Mouse (Mus musculus): ENCODE measurements around the gene Dlg5. TPM values are rescaled to one million over a fixed set of nuclear protein-coding genes. Genes with fewer than 3 reads are reported as not detected.

Dlg5 gene
- polyA plus RNA-seq, 1 experiment from 2014 or later: 0.34 TPM

DNA sequence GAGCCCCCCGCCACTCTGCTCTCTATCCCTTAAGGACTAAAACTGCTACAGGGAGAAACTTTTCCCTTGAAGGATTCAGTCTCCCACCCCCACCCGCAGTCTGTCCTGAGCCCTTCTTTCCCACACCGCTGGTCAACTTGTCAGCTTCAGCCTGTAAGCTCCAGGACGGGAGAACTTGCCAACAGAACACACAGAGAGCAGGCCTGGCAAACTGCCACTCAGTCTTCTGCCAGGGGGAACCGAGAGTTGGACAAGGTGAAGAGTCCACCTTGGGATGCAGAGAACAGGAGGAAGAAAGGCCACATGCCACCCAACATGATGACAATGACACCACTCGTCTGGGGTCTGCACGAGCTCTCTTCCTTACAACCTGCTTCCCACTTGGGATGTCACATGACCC is 56.1 kb downstream of the Dlg5 start:
- 78% methylated on average over 7 of the region's 7 CpGs for WGBS (ENCODE audit: missing documents)
- Histone ChIP-seq H3K36me3 (ENCODE audit: inconsistent target) (no peaks in the 10 kb centered on the region), H3K4me3 (ENCODE audit: inconsistent target) (no peak overlapping the region), H3K79me2 (ENCODE audit: inconsistent target) (no peaks in the 10 kb centered on the region), H3K27ac (no peak overlapping the region)

DNA sequence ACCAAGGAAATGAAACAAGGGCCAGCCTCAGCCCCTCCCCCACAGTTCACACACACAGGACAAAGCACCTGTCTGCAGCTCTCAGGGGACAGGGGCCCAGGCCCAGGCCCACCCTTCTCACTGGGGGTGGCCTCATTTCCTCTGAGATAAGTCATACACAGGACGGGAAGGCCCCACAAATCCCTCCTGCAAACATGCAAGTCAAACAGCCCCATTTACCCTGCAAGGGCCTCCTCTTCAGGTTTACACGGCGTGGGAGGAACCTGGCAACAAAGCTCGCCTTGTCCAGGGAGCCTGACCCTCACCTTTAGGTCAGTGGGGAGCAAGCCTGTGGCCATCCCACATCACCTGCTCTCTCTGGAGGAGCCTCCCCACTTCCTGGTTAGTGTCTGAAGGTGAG is 60.2 kb downstream of the Dlg5 start:
- WGBS (ENCODE audit: missing documents): 71% methylated on average over 4 of the region's 4 CpGs
- Histone ChIP-seq H3K36me3 (ENCODE audit: inconsistent target) (no peaks in the 10 kb centered on the region), H3K79me2 (ENCODE audit: inconsistent target) (no peaks in the 10 kb centered on the region), H3K4me3 (ENCODE audit: inconsistent target) (no peak overlapping the region), H3K27ac (no peak overlapping the region)

DNA sequence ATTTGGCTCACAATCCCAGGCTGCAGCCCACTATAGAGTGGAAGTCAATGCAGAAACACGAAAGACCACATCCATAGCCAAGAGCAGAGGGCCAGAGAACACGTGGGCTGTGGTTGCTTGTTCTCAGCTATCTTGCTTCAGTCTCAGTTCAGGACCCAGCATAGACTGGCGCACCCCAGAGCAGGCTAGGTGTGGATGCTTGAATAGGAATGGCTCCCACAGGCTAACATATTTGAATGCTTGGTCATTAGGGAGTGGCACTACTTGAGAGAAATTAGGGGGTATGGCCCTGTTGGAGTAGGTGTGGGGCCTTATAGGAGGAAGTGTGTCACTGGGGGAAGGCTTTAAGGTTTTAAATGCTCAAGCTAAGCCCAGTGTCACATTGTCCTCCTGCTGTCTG is 62.8 kb downstream of the Dlg5 start:
- no peak overlapping the region for H3K27ac ChIP-seq
- no peaks in the 10 kb centered on the region for H3K36me3 ChIP-seq (ENCODE audit: inconsistent target)
- no peaks in the 10 kb centered on the region for H3K79me2 ChIP-seq (ENCODE audit: inconsistent target)
- no peak overlapping the region for H3K4me3 ChIP-seq (ENCODE audit: inconsistent target)
- WGBS (ENCODE audit: missing documents): 79% methylated on average over 3 of the region's 3 CpGs

DNA sequence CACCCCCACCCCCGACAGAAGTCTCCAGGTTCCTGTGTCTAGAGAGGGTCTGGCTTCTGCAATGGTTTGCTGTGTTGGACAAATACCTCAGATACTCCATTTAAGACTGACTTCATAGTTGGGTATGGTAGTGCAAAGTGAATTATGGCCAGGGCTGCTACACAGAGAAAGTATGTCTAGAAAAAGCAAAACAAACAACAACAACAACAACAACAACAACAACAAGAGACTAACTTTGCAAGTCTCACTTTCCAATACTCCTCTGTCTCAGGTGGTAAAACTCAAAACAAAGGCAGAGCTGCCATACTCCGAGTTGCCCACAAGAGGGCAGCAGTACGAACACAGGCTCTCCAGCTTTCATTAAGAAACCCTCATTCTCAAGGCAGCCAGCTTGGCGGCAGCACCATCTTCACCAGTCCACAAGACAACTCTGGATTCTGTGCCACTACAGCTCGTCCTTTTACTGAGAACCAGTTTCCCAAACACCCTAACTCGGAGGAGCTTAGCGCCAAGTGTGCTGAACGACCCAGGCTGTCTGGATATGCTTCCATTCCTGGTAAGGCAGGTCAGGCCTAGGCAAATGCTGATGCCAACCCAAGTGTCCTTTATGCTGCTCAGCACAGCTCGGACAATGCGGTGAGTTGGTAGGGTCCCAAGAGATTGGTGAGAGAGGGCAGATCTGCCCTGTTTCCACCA is 63.8 kb downstream of the Dlg5 start:
- H3K4me3 ChIP-seq (ENCODE audit: inconsistent target): no peak overlapping the region
- 36% methylated on average over 10 of the region's 10 CpGs for WGBS (ENCODE audit: missing documents)
- no peaks in the 10 kb centered on the region for H3K36me3 ChIP-seq (ENCODE audit: inconsistent target)
- H3K79me2 ChIP-seq (ENCODE audit: inconsistent target): no peaks in the 10 kb centered on the region
- H3K27ac ChIP-seq: no peak overlapping the region

- 60% methylated on average over 6 of the region's 6 CpGs for WGBS (ENCODE audit: missing documents)
- no peak overlapping the region for H3K27ac ChIP-seq
- no peaks in the 10 kb centered on the region for H3K36me3 ChIP-seq (ENCODE audit: inconsistent target)
- H3K79me2 ChIP-seq (ENCODE audit: inconsistent target): no peaks in the 10 kb centered on the region
- no peak overlapping the region for H3K4me3 ChIP-seq (ENCODE audit: inconsistent target)
Observed at GRCm38 (mm10) chr14:24179466-24179991, 66.2 kb downstream of the Dlg5 start.

GRCm38 (mm10) chr14:24176609-24177008 is 69.1 kb downstream of the Dlg5 start:
- WGBS (ENCODE audit: missing documents): 88% methylated on average over 10 of the region's 10 CpGs
- Histone ChIP-seq H3K79me2 (ENCODE audit: inconsistent target) (no peaks in the 10 kb centered on the region), H3K36me3 (ENCODE audit: inconsistent target) (no peaks in the 10 kb centered on the region), H3K27ac (no peak overlapping the region), H3K4me3 (ENCODE audit: inconsistent target) (no peak overlapping the region)

GRCm38 (mm10) chr14:24173326-24173725 is 72.4 kb downstream of the Dlg5 start:
- no peak overlapping the region for H3K4me3 ChIP-seq (ENCODE audit: inconsistent target)
- H3K36me3 ChIP-seq (ENCODE audit: inconsistent target): no peaks in the 10 kb centered on the region
- 95% methylated on average over 6 of the region's 6 CpGs for WGBS (ENCODE audit: missing documents)
- no peaks in the 10 kb centered on the region for H3K79me2 ChIP-seq (ENCODE audit: inconsistent target)
- no peak overlapping the region for H3K27ac ChIP-seq

DNA sequence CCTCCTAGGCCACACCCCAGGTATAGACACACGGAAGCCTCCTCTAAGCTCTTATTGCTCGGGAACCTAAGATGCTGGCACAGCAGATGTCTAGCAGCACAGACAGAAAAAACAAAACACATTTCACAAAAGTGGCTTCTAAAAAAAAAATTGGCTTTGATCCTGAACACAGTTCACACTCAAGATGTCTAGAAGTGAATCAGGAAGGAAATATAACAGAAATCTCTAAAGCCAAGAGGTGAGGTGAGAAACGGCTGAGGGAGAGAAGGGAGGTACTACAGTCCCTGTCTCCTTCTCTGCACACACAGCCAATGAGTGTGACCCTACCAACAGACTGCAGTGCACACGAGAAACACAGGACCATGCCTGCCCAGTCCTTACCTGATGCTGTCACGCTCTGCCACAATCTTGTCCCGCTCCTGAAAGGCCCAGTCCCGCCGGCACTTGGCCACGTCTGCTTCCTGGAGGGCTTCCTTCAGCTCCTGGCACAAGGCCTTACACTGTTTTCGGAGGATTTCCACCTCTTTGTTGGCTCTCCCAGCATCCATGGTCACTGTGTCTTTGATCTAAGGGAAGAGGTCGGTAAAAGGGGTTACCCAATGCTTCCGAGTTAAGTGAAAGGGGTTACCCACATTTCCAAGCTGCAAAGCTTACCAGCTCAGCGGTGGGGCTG is 73.9 kb downstream of the Dlg5 start:
- H3K36me3 ChIP-seq (ENCODE audit: inconsistent target): no peaks in the 10 kb centered on the region
- 87% methylated on average over 13 of the region's 13 CpGs for WGBS (ENCODE audit: missing documents)
- H3K4me3 ChIP-seq (ENCODE audit: inconsistent target): no peak overlapping the region
- no peak overlapping the region for H3K27ac ChIP-seq
- H3K79me2 ChIP-seq (ENCODE audit: inconsistent target): no peaks in the 10 kb centered on the region

- 94% methylated on average over 8 of the region's 8 CpGs for WGBS (ENCODE audit: missing documents)
- no peak overlapping the region for H3K27ac ChIP-seq
- no peak overlapping the region for H3K4me3 ChIP-seq (ENCODE audit: inconsistent target)
- H3K36me3 ChIP-seq (ENCODE audit: inconsistent target): no peaks in the 10 kb centered on the region
- H3K79me2 ChIP-seq (ENCODE audit: inconsistent target): no peaks in the 10 kb centered on the region
Observed at GRCm38 (mm10) chr14:24166046-24166445, 79.7 kb downstream of the Dlg5 start.

DNA sequence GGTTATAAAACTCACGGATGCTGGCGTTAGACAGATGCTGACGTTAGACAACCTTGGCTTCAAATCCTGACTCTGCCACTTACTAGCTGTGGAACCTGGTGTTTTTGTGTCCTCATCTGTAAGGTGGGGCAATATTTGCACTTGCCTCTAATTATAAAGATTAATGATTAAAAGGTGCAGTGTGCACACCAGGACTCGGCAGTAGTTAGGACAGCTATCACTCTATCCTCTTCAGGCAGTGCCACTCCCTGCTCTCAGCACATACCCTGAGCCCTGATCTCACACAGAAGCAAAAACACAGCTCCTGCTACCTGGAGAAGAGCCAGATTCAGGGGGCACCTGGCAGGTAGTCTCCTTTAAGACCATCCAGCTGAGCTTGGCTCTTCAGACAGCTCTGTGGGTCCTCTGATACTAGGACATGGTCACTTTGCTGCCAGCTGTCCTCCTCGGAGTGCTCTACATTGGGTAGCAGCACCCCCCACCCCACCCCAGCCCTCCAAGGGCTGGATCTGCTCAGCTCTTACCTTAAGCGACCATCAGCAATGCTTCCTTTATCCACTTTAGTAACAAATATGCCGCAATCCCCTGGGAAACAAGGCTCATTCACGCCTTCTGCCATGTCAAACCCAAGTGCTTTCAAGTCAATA is 80.9 kb downstream of the Dlg5 start:
- H3K36me3 ChIP-seq (ENCODE audit: inconsistent target): no peaks in the 10 kb centered on the region
- H3K27ac ChIP-seq: no peak overlapping the region
- H3K79me2 ChIP-seq (ENCODE audit: inconsistent target): no peaks in the 10 kb centered on the region
- 84% methylated on average over 7 of the region's 8 CpGs for WGBS (ENCODE audit: missing documents)
- no peak overlapping the region for H3K4me3 ChIP-seq (ENCODE audit: inconsistent target)

GRCm38 (mm10) chr14:24162856-24163255 is 82.9 kb downstream of the Dlg5 start:
- Histone ChIP-seq H3K27ac (no peak overlapping the region), H3K4me3 (ENCODE audit: inconsistent target) (no peak overlapping the region), H3K79me2 (ENCODE audit: inconsistent target) (no peaks in the 10 kb centered on the region), H3K36me3 (ENCODE audit: inconsistent target) (no peaks in the 10 kb centered on the region)
- 95% methylated on average over 10 of the region's 10 CpGs for WGBS (ENCODE audit: missing documents)

GRCm38 (mm10) chr14:24148892-24149291 is 96.8 kb downstream of the Dlg5 start:
- H3K27ac ChIP-seq: no peak overlapping the region
- no peak overlapping the region for H3K4me3 ChIP-seq (ENCODE audit: inconsistent target)
- 96% methylated on average over 2 of the region's 2 CpGs for WGBS (ENCODE audit: missing documents)
- H3K79me2 ChIP-seq (ENCODE audit: inconsistent target): no peaks in the 10 kb centered on the region
- no peaks in the 10 kb centered on the region for H3K36me3 ChIP-seq (ENCODE audit: inconsistent target)

GRCm38 (mm10) chr14:24144821-24145220 is 100.9 kb downstream of the Dlg5 start:
- 97% methylated on average over 3 of the region's 3 CpGs for WGBS (ENCODE audit: missing documents)
- Histone ChIP-seq H3K79me2 (ENCODE audit: inconsistent target) (no peaks in the 10 kb centered on the region), H3K4me3 (ENCODE audit: inconsistent target) (no peak overlapping the region), H3K27ac (no peak overlapping the region), H3K36me3 (ENCODE audit: inconsistent target) (no peaks in the 10 kb centered on the region)

DNA sequence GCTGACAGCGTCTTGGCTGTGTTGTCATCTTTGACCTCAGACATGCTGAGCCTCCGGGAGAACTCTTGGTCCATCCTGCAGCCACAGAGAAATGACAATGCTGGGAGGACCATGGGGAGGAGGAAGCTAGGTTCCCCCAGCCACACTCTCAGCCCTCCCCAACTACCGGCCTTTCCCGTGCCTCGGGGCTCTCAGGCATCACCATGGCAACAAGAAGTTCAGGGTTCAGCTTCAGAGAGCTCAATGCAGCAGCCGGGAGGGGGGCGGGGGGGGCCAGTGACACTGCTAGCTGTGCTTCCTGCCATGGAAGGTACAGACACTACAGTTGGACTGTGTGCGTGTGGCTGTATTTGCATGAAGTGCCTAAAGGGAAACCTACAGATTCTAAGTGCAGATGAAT is 101.3 kb downstream of the Dlg5 start:
- Histone ChIP-seq H3K79me2 (ENCODE audit: inconsistent target) (no peaks in the 10 kb centered on the region), H3K27ac (no peak overlapping the region), H3K36me3 (ENCODE audit: inconsistent target) (no peaks in the 10 kb centered on the region), H3K4me3 (ENCODE audit: inconsistent target) (no peak overlapping the region)
- WGBS (ENCODE audit: missing documents): 63% methylated on average over 8 of the region's 8 CpGs

DNA sequence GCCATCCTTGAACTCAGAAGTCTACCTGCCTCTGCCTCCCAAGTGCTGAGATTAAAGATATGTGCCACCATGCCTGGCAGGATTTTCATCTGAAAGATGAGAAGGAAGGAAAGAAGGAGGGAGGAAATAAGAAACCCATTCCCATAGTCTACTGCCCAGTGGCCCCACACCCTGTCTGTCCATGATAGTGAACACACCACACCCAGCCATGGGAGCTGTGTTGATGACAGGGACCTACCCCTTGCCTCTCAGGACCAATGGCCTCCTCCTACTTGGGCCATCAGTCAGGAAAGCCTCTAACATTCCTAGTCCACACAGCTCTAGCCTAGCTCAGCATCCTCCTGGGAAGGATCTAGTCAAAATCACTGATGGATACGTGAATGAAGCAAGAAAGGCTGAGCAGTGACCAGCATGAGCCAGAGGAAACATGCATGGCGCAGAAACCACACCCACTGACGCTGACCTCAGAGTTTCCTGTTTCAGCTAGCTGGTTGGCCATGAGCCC is 102.7 kb downstream of the Dlg5 start:
- Histone ChIP-seq H3K36me3 (ENCODE audit: inconsistent target) (no peaks in the 10 kb centered on the region), H3K79me2 (ENCODE audit: inconsistent target) (no peaks in the 10 kb centered on the region), H3K4me3 (ENCODE audit: inconsistent target) (no peak overlapping the region), H3K27ac (no peak overlapping the region)
- WGBS (ENCODE audit: missing documents): 79% methylated on average over 3 of the region's 3 CpGs
